Mouse (Mus musculus) adipose tissue, adult 10 weeks (tissue): Measurements from ENCODE around the gene Mbnl3. TPM values are rescaled to one million over a fixed set of nuclear protein-coding genes. Genes with fewer than 3 reads are reported as not detected.

ENCODE experiments used
- polyA plus RNA-seq: library from polyadenylated mRNA; stranded (reverse); fragments of 350-450 nt; fragmentation: Illumina TruSeq; extraction: RNeasy Lipid Tissue Mini Kit (QIAGEN cat#74804); gene quantifications from one replicate; pipeline ENCODE4 v1.2.3, GENCODE M21; 2014; ENCODE audit warnings: low read depth, low replicate concordance

Gene Mbnl3
- polyA plus RNA-seq = 91.0 TPM

DNA sequence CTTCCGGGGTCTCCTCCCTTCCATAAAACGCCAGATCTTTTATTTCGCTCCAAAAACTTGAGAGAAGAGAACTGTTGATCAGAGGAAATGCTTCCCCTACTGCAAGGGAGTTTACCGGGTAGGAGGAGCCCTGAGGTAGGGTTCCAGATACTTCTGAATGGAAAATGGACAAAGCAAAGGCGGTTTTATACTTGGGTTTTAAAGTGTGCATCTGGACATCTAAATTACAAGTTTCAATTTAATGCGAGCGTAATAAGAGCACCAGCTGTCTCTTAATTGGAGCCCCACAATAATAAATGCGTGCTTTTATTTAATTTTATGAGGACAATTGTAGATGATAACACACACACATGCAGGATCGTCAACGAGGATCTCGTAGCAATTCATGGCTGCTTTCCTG is at the start of gene Mbnl3:
Mbnl3 (minus strand) TSS at position 101 of the 400 bp plus-strand sequence.

Other genes with a start within 250 kb of the Mbnl3 start
- 18.6 TPM for gene Rap2c, start 188.5 kb downstream of the Mbnl3 start, polyA plus RNA-seq